Mouse (Mus musculus) T-helper 2 cell (primary cell): Measurements from ENCODE around the gene Pccb.

ENCODE experiments used
- in situ Hi-C: fragments of 300-600 bp; cut with MboI, MseI; formaldehyde crosslinking; loops from one replicate; pipeline ENCODE4 v1.15.1; 2025; ENCODE audit warnings: high pct_unique_total_duplicates

Gene Pccb

DNA sequence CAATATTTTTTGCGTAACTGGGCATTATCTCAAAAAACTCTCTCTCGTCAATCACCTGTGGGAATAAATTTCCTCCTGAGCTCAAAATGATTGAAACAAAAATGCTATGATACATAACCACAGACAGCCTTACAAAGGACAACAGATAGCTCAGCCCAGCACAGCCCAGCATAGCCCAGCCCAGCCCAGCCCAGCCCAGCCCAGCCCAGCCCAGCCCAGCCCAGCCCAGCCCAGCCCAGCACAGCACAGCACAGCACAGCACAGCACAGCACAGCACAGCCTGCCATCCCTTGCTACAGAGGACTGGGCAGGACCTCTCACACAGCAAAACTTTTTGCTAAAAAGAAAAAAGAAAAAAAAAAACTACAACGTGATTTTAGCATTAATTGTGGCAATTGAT, 46.8 kb downstream of the Pccb start:
- in situ Hi-C loops: no loop called here

DNA sequence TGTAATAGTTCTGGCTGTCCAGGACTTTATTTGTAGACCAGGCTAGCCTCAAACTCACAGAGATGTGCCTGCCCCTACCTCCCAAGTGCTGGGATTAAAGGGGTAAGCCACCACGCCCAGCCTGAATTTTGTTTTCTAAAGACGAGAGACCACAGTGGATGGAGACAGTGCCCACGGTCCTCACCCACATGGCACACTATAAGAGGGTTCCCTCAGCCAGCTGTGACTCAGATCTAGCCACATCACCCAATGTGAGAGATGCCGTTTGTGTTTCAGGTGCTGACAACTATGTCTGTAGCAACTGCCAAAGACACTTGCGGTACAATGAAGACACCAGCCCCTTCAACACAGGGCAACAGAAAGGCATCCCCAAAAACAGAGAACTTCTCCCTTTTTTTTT, 47.7 kb downstream of the Pccb start:
- in situ Hi-C loops: no loop called here

DNA sequence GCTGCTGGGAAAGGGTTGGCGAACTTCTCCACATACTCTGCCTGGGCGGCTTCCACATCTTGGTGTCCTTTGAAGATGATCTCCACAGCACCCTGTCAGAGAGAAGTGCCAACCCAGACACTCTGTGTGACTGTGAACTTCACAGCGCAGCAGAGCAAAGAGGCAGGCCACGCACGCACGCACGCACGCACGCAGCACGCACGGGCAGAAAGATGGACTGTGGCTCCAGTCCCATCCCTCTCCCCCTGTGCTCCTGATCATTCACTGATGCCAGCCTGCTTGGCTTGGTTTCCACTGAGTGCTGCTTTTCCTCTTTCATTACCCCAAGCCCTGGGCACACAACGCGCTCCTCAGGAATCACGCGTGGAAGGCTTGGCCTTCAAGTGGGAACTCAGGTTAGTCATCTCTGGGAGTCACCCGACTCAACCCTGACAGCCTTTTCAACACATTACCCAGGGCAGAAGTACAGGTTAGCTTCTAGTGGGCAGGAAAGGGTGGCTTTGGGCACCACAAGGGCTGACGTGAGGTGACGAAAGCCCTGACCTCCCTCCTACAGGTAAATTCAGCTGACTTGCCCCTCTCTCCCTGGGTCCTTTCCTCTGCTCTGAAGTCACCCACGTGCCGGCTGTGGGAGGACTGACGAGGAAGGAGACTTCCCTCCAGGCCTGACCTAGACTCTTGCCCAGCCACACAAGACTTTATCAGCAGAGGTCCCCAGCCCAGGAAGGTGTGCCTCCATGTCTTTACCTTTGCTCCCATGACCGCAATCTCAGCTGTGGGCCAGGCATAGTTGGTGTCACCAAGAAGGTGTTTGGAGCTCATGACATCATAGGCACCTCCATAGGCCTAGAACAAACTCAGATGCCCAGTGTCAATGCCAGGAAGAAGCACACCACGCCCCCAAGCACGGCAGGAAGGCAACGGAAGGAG, 50.1 kb downstream of the Pccb start:
- in situ Hi-C loops: no loop called here

DNA sequence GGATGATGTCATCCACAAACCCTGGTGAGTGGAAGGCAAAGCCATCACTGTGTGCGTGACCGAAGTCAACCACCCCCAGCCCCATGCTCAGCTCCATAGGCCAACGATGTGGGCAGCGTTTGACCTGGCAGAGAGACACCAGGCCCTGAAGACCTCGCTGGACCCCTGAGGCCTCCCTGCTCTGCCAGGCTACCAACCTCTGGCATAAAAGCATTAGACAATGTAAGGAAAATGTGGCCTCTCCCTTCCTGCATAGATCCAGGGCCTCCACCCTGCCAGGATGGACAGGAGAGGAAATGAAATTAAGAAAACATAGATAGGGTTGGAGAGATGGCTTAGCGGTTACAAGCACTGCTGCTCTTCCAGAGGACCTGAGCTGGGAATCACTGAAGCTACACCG, 51.9 kb downstream of the Pccb start:
- in situ Hi-C loops: no loop called here

DNA sequence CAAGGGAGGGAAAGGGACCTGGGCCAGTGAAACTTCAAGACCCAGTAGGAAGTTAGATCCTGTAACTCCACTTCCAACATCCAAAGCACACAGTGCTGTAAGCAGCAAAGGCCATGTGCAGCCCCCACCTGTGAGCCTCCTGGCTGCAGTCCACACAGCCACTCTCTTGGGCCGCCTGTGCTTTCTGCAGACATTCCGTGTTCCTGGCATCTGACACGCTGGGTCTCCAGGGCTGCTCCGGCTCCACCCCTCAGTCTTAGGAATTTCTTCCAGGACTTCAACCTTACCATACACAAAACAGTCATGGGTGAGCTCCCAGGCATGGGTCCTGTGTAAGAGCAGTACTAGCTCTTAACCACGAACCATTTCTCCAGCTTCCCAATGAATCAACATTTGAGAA, 55.4 kb downstream of the Pccb start:
- in situ Hi-C loops: no loop called here

DNA sequence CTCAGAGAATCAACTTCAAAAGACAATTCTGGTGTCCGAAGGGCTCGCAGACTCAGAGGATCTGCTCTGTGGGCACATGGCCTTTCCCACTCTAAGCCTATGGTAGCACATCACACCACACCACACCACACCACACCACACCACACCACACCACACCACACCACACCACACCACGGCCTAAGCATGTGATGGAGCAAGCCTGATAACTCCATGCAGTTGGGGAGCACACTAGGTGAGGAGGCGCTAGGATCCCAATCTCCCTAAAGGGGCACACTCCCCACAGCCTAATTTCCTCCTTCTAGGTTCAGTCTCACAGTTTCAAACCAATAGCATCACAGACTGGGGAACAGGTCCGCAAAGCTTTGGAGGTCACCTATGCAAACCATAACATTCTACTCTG, 56.0 kb downstream of the Pccb start:
- in situ Hi-C loops: no loop called here

DNA sequence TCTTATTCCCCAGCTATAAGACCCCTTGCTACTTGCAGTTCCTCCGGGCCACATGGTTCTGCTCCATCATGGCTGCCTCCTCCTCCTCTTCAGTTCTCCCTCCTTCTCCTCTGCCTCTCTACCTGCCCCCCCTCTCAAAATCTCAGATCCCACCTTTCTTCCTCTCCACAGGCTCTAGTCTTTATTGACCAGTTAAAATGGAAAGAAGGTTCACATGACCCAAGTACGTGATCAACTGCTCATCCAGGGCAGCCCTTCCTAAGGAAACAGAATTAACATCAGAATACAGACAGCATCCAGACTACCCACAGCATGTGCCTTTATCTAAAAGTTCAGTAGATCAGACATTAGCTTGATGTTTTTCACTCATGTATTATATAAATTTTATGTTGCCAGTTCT, 65.2 kb downstream of the Pccb start:
- in situ Hi-C loops: no loop called here

DNA sequence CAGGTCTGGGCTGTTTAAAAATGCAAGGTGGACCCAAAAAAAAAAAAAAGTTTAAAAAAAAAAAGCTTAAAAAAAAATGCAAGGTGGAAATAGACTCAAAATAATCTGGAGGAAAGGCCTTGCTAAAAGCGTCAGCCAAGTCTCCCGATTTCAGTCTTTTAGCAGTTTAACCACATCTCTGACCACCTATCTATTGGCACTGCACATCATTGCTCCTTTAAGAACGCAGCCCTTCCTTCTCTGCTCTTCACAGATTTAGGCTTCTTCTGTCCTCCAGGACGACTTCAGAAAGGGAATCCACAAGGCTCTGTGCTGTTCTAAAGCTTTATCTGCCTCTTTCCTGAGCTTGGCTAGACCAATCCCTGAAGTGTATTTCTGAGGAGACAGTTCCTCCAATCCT, 70.6 kb downstream of the Pccb start:
- in situ Hi-C loops: no loop called here

DNA sequence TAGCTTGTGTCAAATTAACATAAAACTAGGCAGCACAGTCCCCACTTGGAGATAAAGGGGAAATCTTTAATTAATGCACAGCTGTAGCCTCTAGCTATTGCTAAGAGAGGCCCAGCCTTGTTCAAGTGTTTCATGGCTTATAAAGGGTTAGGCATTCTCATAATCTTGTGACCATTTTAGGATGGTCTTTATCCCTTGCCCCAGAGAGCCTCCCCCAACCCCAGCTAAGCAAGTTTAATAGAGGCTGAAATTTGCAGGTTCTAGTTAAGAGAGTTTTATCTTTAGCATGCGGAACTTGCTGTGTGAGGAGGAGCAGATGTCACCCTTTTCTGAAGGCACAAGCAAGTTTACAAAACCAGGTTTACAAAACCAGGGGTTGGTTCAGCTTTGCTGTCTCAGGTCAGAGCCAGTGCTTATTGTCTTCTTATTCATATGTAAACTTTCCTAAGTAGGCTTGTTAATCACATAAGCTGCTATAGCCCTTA, 71.2 kb downstream of the Pccb start:
- in situ Hi-C loops: no loop called here

DNA sequence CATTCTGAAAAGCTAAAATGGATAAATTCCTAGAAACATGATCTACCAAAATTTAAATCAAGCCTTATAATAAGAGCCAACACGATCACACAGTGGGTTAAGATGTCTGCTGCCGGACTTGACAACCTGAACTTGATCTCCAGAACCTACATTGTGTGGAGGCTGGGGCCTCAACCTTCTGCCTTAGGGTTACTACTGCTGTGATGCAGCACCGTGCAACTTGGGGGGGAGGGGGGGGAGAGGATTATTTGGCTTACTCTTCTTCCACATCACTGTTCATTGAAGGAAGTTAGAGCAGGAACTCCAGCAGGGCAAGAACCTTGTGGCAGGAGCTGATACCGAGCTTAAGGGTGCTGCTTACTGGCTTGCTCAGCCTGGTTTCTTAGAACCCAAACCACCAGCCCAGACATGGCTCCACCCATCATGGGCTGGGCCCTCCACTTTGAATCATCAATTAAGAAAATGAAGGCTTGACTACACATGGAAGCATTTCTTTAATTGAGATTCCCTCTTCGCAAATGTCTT, 71.7 kb downstream of the Pccb start:
- in situ Hi-C loops: no loop called here

DNA sequence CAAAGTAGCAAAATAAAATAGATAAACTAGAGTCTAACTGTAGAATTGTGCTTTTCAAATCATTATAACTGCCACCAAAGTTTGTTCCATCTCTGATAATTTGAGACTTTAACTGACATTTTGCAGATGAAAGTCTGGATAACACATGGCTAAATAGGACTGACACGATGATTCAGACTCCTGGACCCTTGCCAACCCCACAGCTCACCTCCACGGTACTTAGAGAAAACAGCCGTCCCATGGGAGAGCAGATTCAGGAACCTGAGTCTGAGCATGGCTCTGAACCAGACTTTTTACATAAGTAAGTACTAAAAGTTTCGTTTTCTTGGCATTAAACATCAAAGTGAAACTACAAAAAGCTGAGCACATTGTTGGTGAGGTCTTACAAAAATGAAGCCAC, 83.2 kb downstream of the Pccb start:
- in situ Hi-C loops: no loop called here

DNA sequence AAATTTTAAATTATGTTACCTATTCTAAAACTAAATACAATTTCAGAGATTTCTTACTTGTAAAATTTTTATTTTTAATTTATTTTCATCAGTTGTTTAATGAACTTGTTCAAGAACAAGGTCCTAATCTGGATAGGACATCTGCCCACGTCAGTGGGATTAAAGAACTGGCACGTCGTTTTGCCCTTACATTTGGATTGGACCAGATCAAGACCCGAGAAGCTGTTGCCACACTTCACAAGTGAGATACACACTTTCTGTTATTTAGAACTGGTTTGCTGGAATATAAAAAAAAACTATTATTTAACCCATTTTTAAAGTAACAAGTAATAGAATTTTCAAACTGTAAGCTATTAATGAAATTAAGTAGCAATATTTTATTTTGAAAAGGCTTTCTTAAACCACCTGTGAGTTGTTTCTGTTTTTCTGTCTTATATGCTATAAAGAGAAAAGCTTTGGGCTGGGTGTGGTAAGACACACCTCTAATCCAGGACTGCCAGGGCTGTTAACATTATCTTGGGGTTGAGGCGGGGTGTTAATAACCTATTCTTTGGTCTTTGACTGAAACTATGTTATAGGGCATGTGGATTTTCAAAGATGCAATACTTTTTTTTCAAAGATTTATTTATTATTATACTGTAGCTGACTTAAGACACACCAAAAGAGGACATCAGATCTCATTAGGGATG, 89.9 kb downstream of the Pccb start:
- in situ Hi-C loops: no loop called here

DNA sequence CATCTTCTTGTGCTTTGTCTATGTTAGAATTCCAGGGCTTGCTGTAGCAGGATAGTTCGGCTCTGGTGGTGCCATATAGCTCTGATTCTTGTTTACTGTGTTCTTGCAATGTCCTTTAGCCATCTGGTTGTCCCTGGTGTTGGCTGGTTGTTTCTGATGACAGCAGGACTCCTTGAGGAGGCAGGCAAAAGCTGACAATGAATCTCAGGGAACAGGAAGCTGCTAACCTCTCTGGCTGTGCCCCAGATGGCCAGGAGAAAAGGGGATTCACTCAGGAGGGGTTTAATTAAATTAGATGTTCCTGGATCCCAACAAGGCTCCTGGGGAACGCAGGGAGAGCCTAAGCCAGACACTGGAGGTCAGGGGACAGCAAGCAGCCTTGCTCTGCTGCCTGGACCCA, 92.7 kb downstream of the Pccb start:
- in situ Hi-C loops: no loop called here
